Mouse (Mus musculus) kidney, postnatal 0 days (tissue): ENCODE data around the gene Phf21b. TPM values are rescaled to one million over a fixed set of nuclear protein-coding genes. Genes with fewer than 3 reads are reported as not detected.
A peak's percentile ranks its signal among the peaks of the same experiment; 100 is the strongest.

ENCODE experiments used
- ATAC-seq: fragments of 200-750 bp; cut with Nextera tagmentation; replicated peaks from 2 replicates; pipeline ENCODE4 v1.8.0; 2017; ENCODE audit warnings: low read depth, moderate number of reproducible peaks, moderate TSS enrichment, moderate library complexity; ENCODE audit not compliant: low FRiP score
- DNase-seq: peaks from one replicate; pipeline ENCODE4 v3.0.0-alpha.2; 2016; ENCODE audit warnings: low spot score
- H3K27ac ChIP-seq: fragments of 300-500 bp; sonication (generic); 2 replicates; pipeline ENCODE4 v1.5.1; 2014; ENCODE audit warnings: mild to moderate bottlenecking
- H3K27me3 ChIP-seq: fragments of 300-500 bp; sonication (generic); 2 replicates; pipeline ENCODE4 v1.6.1; 2014; ENCODE audit warnings: low read length, mixed read lengths; ENCODE audit not compliant: insufficient read depth
- H3K36me3 ChIP-seq: fragments of 300-500 bp; sonication (generic); 2 replicates; pipeline ENCODE4 v1.6.1; 2014; ENCODE audit warnings: low read length, mixed read lengths; ENCODE audit not compliant: insufficient read depth
- H3K4me1 ChIP-seq: fragments of 300-500 bp; sonication (generic); replicated peaks from 2 replicates; pipeline ENCODE4 v1.6.1; 2014; ENCODE audit warnings: antibody characterized with exemption, low read length, mixed read lengths; ENCODE audit not compliant: insufficient read depth
- H3K4me2 ChIP-seq: fragments of 300-500 bp; sonication (generic); 2 replicates; pipeline ENCODE4 v1.6.1; 2014; ENCODE audit warnings: mild to moderate bottlenecking, low read length, moderate library complexity, mixed read lengths
- H3K4me3 ChIP-seq: fragments of 300-500 bp; sonication (generic); replicated peaks from 2 replicates; pipeline ENCODE4 v1.5.1; 2014; ENCODE audit warnings: low read depth, low read length
- H3K9ac ChIP-seq: fragments of 300-500 bp; sonication (generic); 2 replicates; pipeline ENCODE4 v1.6.1; 2014; ENCODE audit warnings: low read depth, low read length
- H3K9me3 ChIP-seq: fragments of 300-500 bp; sonication (generic); replicated peaks from 2 replicates; pipeline ENCODE4 v1.6.1; 2016; ENCODE audit warnings: low read length, inconsistent platforms, mixed read lengths
- CTCF ChIP-seq: IDR thresholded peaks from 2 replicates; pipeline ENCODE4 v1.5.1; 2016; ENCODE audit warnings: antibody characterized with exemption, low read depth, mild to moderate bottlenecking, moderate library complexity
- WGBS: fragments of 180-500 bp; shearing (Covaris S2); extraction: QIAGEN DNeasy Blood & Tissue Kit; methylation state at CpG from one replicate; pipeline ENCODE4 v1.1.7; 2014; 5-methylcytosine and 5-hydroxymethylcytosine counted together
- polyA plus RNA-seq: library from polyadenylated mRNA; unstranded; fragments of >200 nt; fragmentation: Nextera tagmentation; extraction: Ambion mirVana; gene quantifications from 2 replicates; pipeline ENCODE4 v1.2.1, GENCODE M21; 2015

Phf21b gene
- polyA plus RNA-seq, 1 experiment from 2014 or later = 0.24 TPM

DNA sequence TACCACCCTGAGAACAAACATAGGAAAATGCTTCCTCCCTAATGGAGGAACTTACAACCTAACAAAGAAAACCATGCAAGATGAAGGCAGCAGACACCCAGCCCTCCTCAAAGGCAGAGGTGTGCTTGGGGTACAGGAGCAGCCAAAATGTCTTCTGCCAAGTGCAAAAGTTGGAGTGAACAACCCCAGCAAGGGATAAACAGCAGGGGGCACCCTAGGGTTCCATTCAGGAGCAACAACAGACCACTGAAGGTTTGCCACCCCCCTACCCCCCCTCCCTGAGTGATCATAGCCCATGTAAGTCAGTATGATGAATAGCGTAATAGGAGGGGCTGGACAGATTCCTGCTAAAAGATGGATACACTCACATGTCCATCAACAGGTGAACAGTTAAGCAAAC is 5.5 kb downstream of the Phf21b start:
- Histone ChIP-seq H3K4me2 (no peak overlapping the region), H3K27me3 (no peaks in the 10 kb centered on the region), H3K4me1 (peaks cover 9% of the 10 kb centered on the region), H3K9ac (no peak overlapping the region), H3K4me3 (no peak overlapping the region), H3K36me3 (no peaks in the 10 kb centered on the region), H3K27ac (no peak overlapping the region), H3K9me3 (no peaks in the 10 kb centered on the region)
- 100% methylated on average over 1 of the region's 1 CpGs for WGBS
- ATAC-seq = no peak
- no peak for DNase-seq
- TF ChIP-seq CTCF = no peak

DNA sequence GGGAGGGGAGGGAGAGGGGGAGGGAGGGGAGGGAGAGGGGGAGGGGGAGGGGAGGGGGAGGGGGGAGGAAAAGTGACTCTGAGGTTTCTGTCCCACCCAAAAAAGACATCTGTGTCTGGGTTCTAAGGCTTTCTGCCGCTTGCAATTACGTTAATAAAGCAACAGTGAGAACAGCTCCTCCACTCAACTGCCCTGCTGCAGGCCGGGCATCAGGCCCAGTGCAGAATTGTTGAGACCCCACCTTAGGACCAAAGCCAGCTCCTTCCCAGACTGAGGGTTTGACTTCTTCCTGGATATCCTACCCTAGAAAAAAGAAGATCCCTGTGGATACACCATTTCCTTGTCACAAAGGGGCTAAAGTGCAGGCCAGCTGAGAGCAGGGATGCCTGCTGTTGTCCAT is 9.6 kb downstream of the Phf21b start:
- DNase-seq (no peak), ATAC-seq (no peak)
- Histone ChIP-seq H3K27me3 (no peaks in the 10 kb centered on the region), H3K4me3 (no peak overlapping the region), H3K27ac (no peak overlapping the region), H3K4me2 (no peak overlapping the region), H3K9me3 (no peaks in the 10 kb centered on the region), H3K4me1 (0 out of 2 replicates have a peak, but pooled peaks cover 12% of the 10 kb centered on the region), H3K9ac (no peak overlapping the region), H3K36me3 (no peaks in the 10 kb centered on the region)
- TF ChIP-seq CTCF = no peak
- WGBS = 72% methylated on average over 3 of the region's 3 CpGs

DNA sequence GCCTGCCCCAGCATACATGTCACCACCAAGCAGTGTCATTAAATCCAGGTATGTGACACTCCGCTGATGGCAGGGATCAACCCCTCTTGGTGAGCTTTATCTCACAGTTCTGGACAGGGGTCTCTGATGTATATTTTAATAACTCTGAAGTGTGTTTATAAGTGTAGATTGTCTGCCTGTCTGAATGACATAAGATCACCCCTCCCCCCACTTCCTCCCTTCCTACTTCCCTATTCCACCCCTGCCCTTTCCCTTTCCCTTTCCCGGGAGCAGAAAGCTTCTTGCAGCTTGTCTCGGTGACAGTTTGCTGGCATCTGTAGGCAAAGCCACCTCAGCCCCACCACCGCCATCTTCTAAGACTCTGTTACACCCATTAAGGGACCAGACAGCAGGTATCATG is 11.0 kb downstream of the Phf21b start:
- TF ChIP-seq CTCF = no peak
- WGBS = 70% methylated on average over 4 of the region's 4 CpGs
- H3K9ac ChIP-seq = no peak overlapping the region
- H3K27ac ChIP-seq = no peak overlapping the region
- 0 out of 2 replicates have a peak, but pooled peaks cover 12% of the 10 kb centered on the region for H3K4me1 ChIP-seq
- DNase-seq (no peak), ATAC-seq (no peak)
- no peak overlapping the region for H3K4me2 ChIP-seq
- H3K36me3 ChIP-seq = no peaks in the 10 kb centered on the region
- H3K27me3 ChIP-seq = no peaks in the 10 kb centered on the region
- H3K9me3 ChIP-seq = no peaks in the 10 kb centered on the region
- H3K4me3 ChIP-seq = no peak overlapping the region

DNA sequence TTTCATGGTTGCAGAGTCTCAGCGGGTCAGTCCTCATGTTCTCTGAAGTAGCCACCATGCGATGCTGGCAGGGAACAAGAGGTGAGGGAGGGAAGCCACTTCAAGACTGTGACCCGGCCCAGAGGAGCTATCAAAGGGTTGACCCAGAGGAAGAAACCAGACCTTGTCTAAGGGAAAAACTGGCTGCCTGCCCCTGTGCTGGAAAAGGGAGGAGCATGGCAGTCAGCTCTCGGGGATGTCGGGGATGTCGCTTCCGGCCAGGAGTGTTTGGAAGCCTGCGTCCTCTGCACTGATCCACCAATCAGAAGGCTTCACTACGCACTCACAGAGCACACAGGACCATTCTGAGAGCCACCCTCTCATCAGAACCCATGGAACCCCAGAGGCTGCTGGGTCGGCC is 12.8 kb downstream of the Phf21b start:
- DNase-seq (peak; percentile 14), ATAC-seq (no peak)
- H3K4me2 ChIP-seq = no peak overlapping the region
- 0 out of 2 replicates have a peak, but pooled peaks cover 12% of the 10 kb centered on the region for H3K4me1 ChIP-seq
- no peak overlapping the region for H3K4me3 ChIP-seq
- WGBS = 45% methylated on average over 10 of the region's 10 CpGs
- no peaks in the 10 kb centered on the region for H3K9me3 ChIP-seq
- H3K27me3 ChIP-seq = no peaks in the 10 kb centered on the region
- no peak for TF ChIP-seq CTCF
- no peak overlapping the region for H3K27ac ChIP-seq
- H3K36me3 ChIP-seq = no peaks in the 10 kb centered on the region
- H3K9ac ChIP-seq = no peak overlapping the region

DNA sequence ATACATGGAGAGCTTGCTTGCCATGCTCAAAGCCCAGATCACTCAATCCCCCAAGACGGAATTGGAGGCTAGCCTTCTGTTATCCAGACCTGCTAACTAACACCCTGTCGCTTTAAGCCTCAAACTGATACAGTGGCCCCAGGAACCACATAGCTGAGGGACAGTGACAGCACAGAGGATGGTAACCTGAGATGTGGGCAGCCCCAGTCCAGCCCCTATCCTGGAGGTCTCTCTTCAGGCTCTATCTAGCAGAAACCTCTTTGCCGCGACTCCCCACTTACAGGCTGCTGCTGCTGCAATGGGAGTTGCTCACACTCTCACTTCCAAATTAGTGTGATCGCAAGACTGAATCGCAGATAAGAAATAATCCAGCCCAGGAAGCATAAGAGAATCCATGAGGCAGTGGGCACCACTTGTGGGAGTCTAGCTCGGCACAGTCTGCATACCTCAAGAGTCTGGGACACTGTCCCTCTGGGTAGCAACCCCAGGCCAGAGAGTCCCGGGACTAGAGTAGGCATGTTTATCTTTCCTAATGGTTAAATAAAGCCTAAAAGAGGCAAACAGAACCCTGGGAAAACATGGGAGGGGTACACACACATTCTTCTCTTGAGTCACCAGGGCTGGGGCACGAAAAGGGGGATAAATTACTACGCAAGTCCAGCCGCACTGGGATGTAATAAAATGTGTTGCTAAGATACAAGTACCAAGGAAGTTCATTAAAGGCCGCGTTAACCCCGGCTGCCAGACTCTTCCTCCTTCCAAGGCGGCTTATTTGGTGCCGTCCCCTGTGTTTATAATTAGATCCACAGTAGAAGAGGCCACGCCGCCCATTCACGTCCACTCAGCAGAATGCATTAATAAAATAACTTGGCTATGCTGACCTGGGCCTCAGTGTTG is 13.7 kb downstream of the Phf21b start:
- Histone ChIP-seq H3K27ac (no peak overlapping the region), H3K9me3 (no peaks in the 10 kb centered on the region), H3K9ac (no peak overlapping the region), H3K4me2 (no peak overlapping the region), H3K4me1 (0 out of 2 replicates have a peak, but pooled peaks cover 12% of the 10 kb centered on the region), H3K27me3 (no peaks in the 10 kb centered on the region), H3K4me3 (no peak overlapping the region), H3K36me3 (no peaks in the 10 kb centered on the region)
- TF ChIP-seq CTCF = no peak
- no peak for ATAC-seq
- 13% methylated on average over 19 of the region's 19 CpGs for WGBS
- peak; percentile 63 for DNase-seq

DNA sequence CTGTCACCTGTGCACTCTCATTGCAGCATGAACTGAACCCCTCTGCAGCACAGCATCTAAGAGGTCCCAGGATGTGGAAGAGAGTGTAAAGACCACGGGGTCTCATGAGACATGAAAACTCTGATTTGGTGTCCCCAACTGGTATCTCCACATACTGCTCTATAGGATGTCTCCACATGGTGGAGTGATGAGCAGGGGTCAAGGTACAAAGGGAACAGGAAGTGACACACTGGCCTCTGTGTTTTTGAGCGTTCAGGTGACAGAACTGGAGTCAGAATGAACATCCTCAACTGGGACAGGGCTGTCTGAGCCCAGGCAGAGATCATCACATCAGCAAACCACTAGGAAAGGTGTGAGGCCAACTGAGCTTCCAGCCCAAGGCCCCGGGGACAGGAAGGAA is 15.3 kb downstream of the Phf21b start:
- TF ChIP-seq CTCF = 0 out of 2 replicates have a peak, but pooled peaks have one; percentile 21
- Histone ChIP-seq H3K4me3 (no peak overlapping the region), H3K9me3 (no peaks in the 10 kb centered on the region), H3K4me2 (no peak overlapping the region), H3K9ac (no peak overlapping the region), H3K27me3 (no peaks in the 10 kb centered on the region), H3K36me3 (no peaks in the 10 kb centered on the region), H3K4me1 (0 out of 2 replicates have a peak, but pooled peaks cover 12% of the 10 kb centered on the region), H3K27ac (no peak overlapping the region)
- 54% methylated on average over 3 of the region's 3 CpGs for WGBS
- ATAC-seq (no peak), DNase-seq (no peak)
